Mouse (Mus musculus): ENCODE results near the gene Ppwd1. TPM values are rescaled to one million over a fixed set of nuclear protein-coding genes. Genes with fewer than 3 reads are reported as not detected.
A peak's percentile ranks its signal among the peaks of the same experiment; 100 is the strongest.

Gene Ppwd1
- total and polyA plus RNA-seq, 3 experiments = 14.8 to 23.0 (median 22.6) TPM

GRCm38 (mm10) chr13:104178650-104179121 lies 50.0 kb downstream of the Ppwd1 start, which contains the start of gene Trim23 (continued):
- TF ChIP-seq GABPA (IDR thresholded peaks at IDR 0.05; ENCODE audit: insufficient replicate concordance, low read depth, low read length) (no peak), TBP (conservative IDR thresholded peaks at IDR 0.05; ENCODE audit: low read depth, low read length) (peak; percentile 56; the same call in 1 of the 2 replicates), ZMIZ1 (IDR thresholded peaks at IDR 0.05; ENCODE audit: low read depth, low read length) (peak; percentile 48; the same call in 1 of the 2 replicates), MAX (IDR thresholded peaks at IDR 0.05; ENCODE audit: low read length) (peak; percentile 71; the same call in 1 of the 2 replicates), KAT2A (IDR thresholded peaks at IDR 0.05; ENCODE audit: insufficient replicate concordance, low read length) (peak; percentile 65; the same call in 1 of the 2 replicates), MAZ (IDR thresholded peaks at IDR 0.05; ENCODE audit: low read depth, low read length) (peak; percentile 60; the same call in 1 of the 2 replicates), MAFK (IDR thresholded peaks at IDR 0.05; ENCODE audit: insufficient replicate concordance, low read length) (no peak), ZNF384 (IDR thresholded peaks at IDR 0.05; ENCODE audit: low read depth, low read length) (no peak), ZKSCAN1 (IDR thresholded peaks at IDR 0.05; ENCODE audit: borderline replicate concordance, low read depth, low read length) (no peak; the same call in 1 of the 2 replicates), UBTF (IDR thresholded peaks at IDR 0.05; ENCODE audit: low read depth, low read length) (no peak; the same call in 1 of the 2 replicates), JUND (conservative IDR thresholded peaks at IDR 0.05; ENCODE audit: low read depth, low read length) (no peak), ZC3H11A (IDR thresholded peaks at IDR 0.05; ENCODE audit: low read depth, low read length) (no peak), POLR2A (IDR thresholded peaks at IDR 0.05; ENCODE audit: low read depth, low read length) (peak; percentile 86)

DNA sequence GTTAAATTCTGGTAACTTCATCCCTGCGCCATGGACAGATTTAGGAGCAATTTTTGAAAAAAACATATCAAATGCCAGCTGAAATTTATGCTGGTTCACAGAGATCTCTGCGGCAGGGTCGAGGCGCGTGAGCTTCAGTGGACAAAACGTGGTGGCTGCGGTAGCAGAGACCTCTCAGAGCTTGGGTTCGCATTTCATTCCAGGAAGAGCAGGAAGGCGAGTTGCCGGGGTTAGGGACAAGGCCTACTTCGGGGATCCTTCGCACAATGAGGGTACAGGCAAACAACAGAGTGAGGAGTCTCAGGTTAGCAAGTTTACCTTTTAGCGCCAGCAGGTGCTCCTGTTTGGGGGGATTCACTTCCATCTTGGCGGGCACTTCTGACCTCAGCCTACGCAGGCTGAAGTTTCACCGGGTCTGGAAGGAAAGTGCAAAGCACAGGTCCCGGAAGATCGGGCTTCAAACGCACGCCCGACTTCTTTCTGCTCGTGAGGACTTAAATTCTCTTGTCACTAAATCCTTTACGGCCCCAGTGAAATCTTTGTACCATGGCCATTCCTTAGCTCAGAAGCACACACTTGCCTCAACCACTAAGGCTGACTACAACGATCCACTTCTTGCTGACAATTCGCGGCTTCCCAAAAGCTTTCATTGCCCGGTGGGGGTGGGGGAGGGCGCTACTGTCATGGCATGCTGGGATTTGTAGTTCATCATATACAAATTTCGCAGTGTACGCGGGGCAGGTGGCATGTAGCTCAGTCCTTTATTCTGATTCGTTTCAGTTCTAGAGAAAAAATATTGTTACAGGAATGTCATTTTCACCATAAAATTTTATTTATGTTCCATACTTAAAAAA lies 50.6 kb downstream of the Ppwd1 start, which contains the start of gene Trappc13:
Gene Trappc13 (minus strand): TSS at position 674 of the 854 bp plus-strand sequence.
- peak within 1 kb of the TSS; percentile 64 for H3K27ac ChIP-seq (ENCODE audit: insufficient read depth, low read depth)
- DNase-seq (ENCODE audit: extremely low read depth) = peak; percentile 85
- H3K9me3 ChIP-seq (replicated peaks; ENCODE audit: low read length) = no peaks in the 10 kb centered on the region
- in situ Hi-C loops (cut with MboI; ENCODE audit: low pct_ligation_motif_present, low pct_unique_long_range_greater_than_20kb, low sequenced_read_pairs) (no loop called here), dilution Hi-C loops (cut with MboI; ENCODE audit: extremely low pct_ligation_motif_present, extremely low pct_unique_long_range_greater_than_20kb, low sequenced_read_pairs) (no loop called here)
- peaks cover 0 to 26% of the 10 kb centered on the region in 2 experiments; a peak in 2 of 4 replicates for H3K4me1 ChIP-seq (ENCODE audit: control insufficient read depth in 1 of 2, insufficient read depth in 2 of 2)
- H3K9ac ChIP-seq (ENCODE audit: insufficient read depth, low read depth) = peak within 1 kb of the TSS; percentile 87
- H3K27me3 ChIP-seq (replicated peaks) = no peaks in the 10 kb centered on the region
- peaks cover 14 to 23% of the 10 kb centered on the region in 2 experiments for H3K36me3 ChIP-seq (replicated peaks in 1 of 2; ENCODE audit: control insufficient read depth in 1 of 2, insufficient read depth in 1 of 2, low read length in 1 of 2)
- peak within 1 kb of the TSS; percentile 89 for H3K4me2 ChIP-seq (ENCODE audit: insufficient read depth, low read depth, poor library complexity, severe bottlenecking)
- H3K79me2 ChIP-seq (replicated peaks; ENCODE audit: control insufficient read depth, extremely low read depth, insufficient read depth, poor library complexity, severe bottlenecking) = peaks cover 31% of the 10 kb centered on the region
- peak within 1 kb of the TSS; percentile 79 to 97 (median 88) for H3K4me3 ChIP-seq (replicated peaks in 1 of 3; ENCODE audit: low read depth in 2 of 3, low read length in 2 of 3, poor library complexity in 1 of 3)
- TF ChIP-seq ZKSCAN1 (IDR thresholded peaks at IDR 0.05; ENCODE audit: borderline replicate concordance, low read depth, low read length) (no peak), TBP (conservative IDR thresholded peaks at IDR 0.05; ENCODE audit: low read depth, low read length) (peak; percentile 47), SMC3 (IDR thresholded peaks at IDR 0.05; ENCODE audit: low read depth, low read length) (no peak), ZC3H11A (IDR thresholded peaks at IDR 0.05; ENCODE audit: low read depth, low read length) (no peak), NELFE (IDR thresholded peaks at IDR 0.05; ENCODE audit: low read depth, low read length) (no peak), ZNF384 (IDR thresholded peaks at IDR 0.05; ENCODE audit: low read depth, low read length) (peak; percentile 74), CTCF (conservative IDR thresholded peaks at IDR 0.05 in 1 of 2, IDR thresholded peaks at IDR 0.05 in 1 of 2; ENCODE audit: low read depth in 2 of 2, low read length in 2 of 2) (no peak), HCFC1 (IDR thresholded peaks at IDR 0.05; ENCODE audit: low read depth, low read length) (peak; percentile 96), CHD2 (IDR thresholded peaks at IDR 0.05; ENCODE audit: low read length) (peak; percentile 94), GABPA (IDR thresholded peaks at IDR 0.05; ENCODE audit: insufficient replicate concordance, low read depth, low read length) (no peak; the same call in 1 of the 2 replicates), RCOR1 (conservative IDR thresholded peaks at IDR 0.05; ENCODE audit: low read depth, low read length) (no peak), ETS1 (conservative IDR thresholded peaks at IDR 0.05; ENCODE audit: low read depth, low read length) (peak; percentile 5; the same call in 1 of the 2 replicates), MAZ (IDR thresholded peaks at IDR 0.05; ENCODE audit: low read depth, low read length) (0 out of 2 replicates have a peak, but pooled peaks have one; percentile 38), PAX5 (IDR thresholded peaks at IDR 0.05; ENCODE audit: low read length) (no peak), CHD1 (IDR thresholded peaks at IDR 0.05; ENCODE audit: low read depth, low read length) (no peak), ELF1 (IDR thresholded peaks at IDR 0.05; ENCODE audit: low read depth, low read length) (peak; percentile 36), MAX (IDR thresholded peaks at IDR 0.05; ENCODE audit: low read length) (no peak), E2F4 (IDR thresholded peaks at IDR 0.05; ENCODE audit: insufficient replicate concordance, low read depth, low read length) (no peak; the same call in 1 of the 2 replicates), JUND (conservative IDR thresholded peaks at IDR 0.05; ENCODE audit: low read depth, low read length) (no peak), UBTF (IDR thresholded peaks at IDR 0.05; ENCODE audit: low read depth, low read length) (no peak; the same call in 1 of the 2 replicates), BHLHE40 (IDR thresholded peaks at IDR 0.05; ENCODE audit: low read depth, low read length) (0 out of 2 replicates have a peak, but pooled peaks have one; percentile 4), SIN3A (IDR thresholded peaks at IDR 0.05; ENCODE audit: low read length) (peak; percentile 91), RAD21 (IDR thresholded peaks at IDR 0.05; ENCODE audit: low read depth, low read length) (no peak), MXI1 (IDR thresholded peaks at IDR 0.05; ENCODE audit: low read depth, low read length) (0 out of 2 replicates have a peak, but pooled peaks have one; percentile 60), KAT2A (IDR thresholded peaks at IDR 0.05; ENCODE audit: insufficient replicate concordance, low read length) (peak; percentile 86; the same call in 1 of the 2 replicates), IRF4 (IDR thresholded peaks at IDR 0.05; ENCODE audit: low read depth, low read length) (no peak), POLR2AphosphoS2 (IDR thresholded peaks at IDR 0.05; ENCODE audit: low read depth, low read length) (no peak), ZMIZ1 (IDR thresholded peaks at IDR 0.05; ENCODE audit: low read depth, low read length) (no peak; the same call in 1 of the 2 replicates), JUN (IDR thresholded peaks at IDR 0.05; ENCODE audit: insufficient read depth, low read depth, low read length) (no peak)

Measured in CH12.LX (cell line).